Mouse (Mus musculus): ENCODE results near the gene Metap1. TPM values are rescaled to one million over a fixed set of nuclear protein-coding genes. Genes with fewer than 3 reads are reported as not detected.
A peak's percentile ranks its signal among the peaks of the same experiment; 100 is the strongest.
"Not testable (repeated sequence)": the region's sequence is repeated elsewhere in the genome, so short reads cannot be mapped to it uniquely, and the experiment has no call there.

The Metap1 gene
- polyA plus RNA-seq, 1 experiment = 63.5 TPM

DNA sequence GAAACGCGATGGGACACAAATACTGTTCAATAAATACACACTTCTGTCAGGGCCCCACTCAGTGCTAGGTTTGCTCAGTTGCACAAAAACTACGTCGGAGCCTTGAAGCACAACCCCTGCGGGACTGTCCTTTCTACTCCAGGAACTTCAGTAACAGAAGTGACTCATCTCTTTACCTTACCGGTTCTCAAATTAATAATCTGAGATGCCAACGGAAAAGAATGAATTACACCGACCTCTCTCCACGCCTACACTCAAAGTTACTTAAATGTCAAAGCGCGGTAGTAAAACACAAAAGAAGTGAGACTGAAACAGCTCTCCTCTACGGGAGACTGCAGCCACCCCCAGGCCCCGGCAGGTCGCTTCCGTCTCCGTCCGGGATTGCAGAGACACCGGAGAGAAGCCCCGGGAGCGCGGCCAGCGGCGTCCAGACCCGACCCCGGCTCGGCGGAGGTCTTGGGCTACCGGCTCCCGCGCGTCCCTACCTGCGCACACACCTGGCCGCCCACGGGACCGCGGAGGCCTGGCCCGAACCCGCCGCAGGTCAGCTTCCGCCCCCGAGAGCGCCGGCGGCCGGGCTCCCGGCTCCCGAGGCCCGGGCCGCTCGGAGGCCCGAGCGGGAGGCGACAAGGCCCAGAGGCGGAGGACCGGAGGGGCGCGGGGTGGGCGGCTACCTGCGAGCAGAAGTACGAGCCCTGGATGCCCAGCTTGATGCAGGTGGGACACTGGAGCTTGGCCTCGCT is 560 bp downstream of the Metap1 start:
- Histone ChIP-seq H3K27ac (ENCODE audit: insufficient read depth, low read length) (peak overlapping the region; percentile 7; the same call in 1 of the 2 replicates), H3K4me3 (ENCODE audit: insufficient read depth, low read length) (peak overlapping the region; percentile 100), H3K4me1 (ENCODE audit: control insufficient read depth, insufficient read depth, low read length) (no peaks in the 10 kb centered on the region; the same call in 1 of the 2 replicates)
- no peak for TF ChIP-seq POLR2A (IDR thresholded peaks at IDR 0.05; ENCODE audit: low read depth, low read length)
- no peak for TF ChIP-seq CTCF (IDR thresholded peaks at IDR 0.05; ENCODE audit: borderline replicate concordance, insufficient read depth, low read length)

DNA sequence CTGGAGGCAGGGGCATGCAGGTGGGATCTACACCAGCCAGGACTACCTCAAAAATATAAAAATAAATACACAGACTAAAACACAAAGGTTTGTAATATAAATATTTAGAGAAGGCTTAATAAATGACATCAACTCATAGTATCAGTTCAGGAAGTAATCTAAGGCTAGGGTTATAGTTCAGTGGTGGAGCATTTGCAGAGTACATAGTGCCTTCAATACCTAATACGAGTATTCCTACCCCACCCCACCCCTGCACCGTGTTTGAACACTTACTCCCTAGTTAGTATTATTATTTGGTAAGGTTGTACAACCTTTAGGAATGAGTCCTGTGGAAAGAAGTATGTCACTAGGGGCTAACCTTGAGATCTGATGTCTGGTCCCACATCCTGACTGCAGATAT is 6.1 kb downstream of the Metap1 start:
- TF ChIP-seq POLR2A (IDR thresholded peaks at IDR 0.05; ENCODE audit: low read depth, low read length) (no peak), CTCF (IDR thresholded peaks at IDR 0.05; ENCODE audit: borderline replicate concordance, insufficient read depth, low read length) (no peak)
- Histone ChIP-seq H3K27ac (ENCODE audit: insufficient read depth, low read length) (no peak overlapping the region), H3K4me1 (ENCODE audit: control insufficient read depth, insufficient read depth, low read length) (no peaks in the 10 kb centered on the region; the same call in 1 of the 2 replicates), H3K4me3 (ENCODE audit: insufficient read depth, low read length) (no peak overlapping the region)

DNA sequence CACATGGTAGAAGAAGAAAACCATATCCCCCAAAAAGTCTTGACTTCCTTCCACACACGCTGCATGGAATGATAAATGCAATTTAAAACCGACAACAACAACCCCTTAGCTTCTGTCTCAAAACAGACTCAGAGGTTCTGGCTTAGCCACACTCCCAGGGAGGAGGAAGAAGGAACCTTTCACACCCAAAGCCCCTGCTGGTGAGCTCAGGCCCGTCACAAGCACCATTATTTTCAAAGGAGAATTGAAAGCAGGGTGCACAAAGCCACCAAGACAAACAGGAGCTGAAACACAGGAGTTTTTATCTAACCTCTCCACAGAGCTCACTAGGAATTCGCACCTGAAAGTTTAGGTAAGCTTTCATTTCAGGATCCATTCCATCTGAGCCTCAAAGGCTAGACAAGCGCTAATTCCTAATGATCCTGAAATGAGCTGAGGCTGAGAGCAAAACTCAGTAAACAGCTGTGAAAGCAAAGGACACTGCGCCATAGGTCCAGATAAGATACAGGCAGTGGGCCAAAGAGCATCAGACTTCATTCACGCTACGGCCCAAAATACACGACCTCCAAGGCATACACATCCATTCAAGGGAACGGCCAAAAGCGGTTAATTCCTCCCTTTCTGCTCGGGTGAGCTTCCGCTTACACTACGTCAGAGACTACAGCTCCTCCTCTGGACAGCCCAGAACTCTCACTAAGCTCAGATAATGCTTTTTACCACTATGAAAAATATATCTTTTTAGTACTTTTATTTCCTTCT is 7.6 kb downstream of the Metap1 start:
- no peak for TF ChIP-seq POLR2A (IDR thresholded peaks at IDR 0.05; ENCODE audit: low read depth, low read length)
- no peak for TF ChIP-seq CTCF (IDR thresholded peaks at IDR 0.05; ENCODE audit: borderline replicate concordance, insufficient read depth, low read length)
- H3K27ac ChIP-seq (ENCODE audit: insufficient read depth, low read length) = no peak overlapping the region

DNA sequence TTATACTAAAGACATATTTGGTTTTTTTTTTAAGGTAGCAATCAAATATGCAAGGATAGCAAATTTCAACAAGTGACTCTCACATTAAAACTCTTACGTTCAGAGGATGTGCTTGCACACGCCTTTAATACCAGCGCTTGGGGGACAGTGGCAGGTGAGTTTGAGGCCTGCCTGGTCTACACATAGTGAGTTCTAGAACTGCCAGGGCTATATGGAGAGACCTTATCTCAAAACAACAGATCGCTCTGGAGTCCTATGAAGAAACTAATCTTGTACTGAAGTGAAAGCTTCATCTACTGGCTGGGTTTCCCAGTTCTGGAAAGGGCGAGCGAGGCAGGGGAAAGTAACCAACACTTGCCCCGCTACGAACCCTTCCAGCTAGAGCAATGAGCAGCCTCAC is 9.8 kb downstream of the Metap1 start:
- H3K4me1 ChIP-seq (ENCODE audit: control insufficient read depth, insufficient read depth, low read length) = no peaks in the 10 kb centered on the region; the same call in 1 of the 2 replicates
- no peak overlapping the region for H3K27ac ChIP-seq (ENCODE audit: insufficient read depth, low read length)
- TF ChIP-seq CTCF (IDR thresholded peaks at IDR 0.05; ENCODE audit: borderline replicate concordance, insufficient read depth, low read length) (no peak), POLR2A (IDR thresholded peaks at IDR 0.05; ENCODE audit: low read depth, low read length) (no peak)
- no peak overlapping the region for H3K4me3 ChIP-seq (ENCODE audit: insufficient read depth, low read length)

More for the DNA sequence above, 7.6 kb downstream of the Metap1 start:
- Histone ChIP-seq H3K4me1 (ENCODE audit: control insufficient read depth, insufficient read depth, low read length) (no peaks in the 10 kb centered on the region; the same call in 1 of the 2 replicates), H3K4me3 (ENCODE audit: insufficient read depth, low read length) (no peak overlapping the region)

DNA sequence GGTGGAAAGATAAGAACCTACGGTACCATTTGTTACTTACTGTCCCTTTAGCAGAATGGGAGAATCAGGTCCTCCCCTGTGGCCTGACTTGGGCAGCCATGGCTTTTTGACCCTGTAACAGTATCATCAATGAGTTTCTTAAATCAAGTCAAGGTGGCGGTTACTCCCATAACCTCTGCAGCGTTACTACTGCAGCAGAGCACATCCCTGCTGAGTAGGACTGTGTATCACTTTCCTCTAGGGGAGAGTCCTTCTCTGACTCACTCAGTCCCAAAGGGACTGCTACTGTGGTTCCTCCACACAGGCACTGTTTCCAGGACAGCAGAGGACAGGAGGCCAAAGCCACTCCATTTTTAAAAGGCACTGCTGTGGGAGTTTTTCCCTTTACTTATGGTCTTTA is 18.2 kb downstream of the Metap1 start:
- TF ChIP-seq CTCF (IDR thresholded peaks at IDR 0.05; ENCODE audit: borderline replicate concordance, insufficient read depth, low read length) (no peak), POLR2A (IDR thresholded peaks at IDR 0.05; ENCODE audit: low read depth, low read length) (no peak)
- H3K27ac ChIP-seq (ENCODE audit: insufficient read depth, low read length) = no peak overlapping the region
- H3K4me3 ChIP-seq (ENCODE audit: insufficient read depth, low read length) = no peak overlapping the region
- H3K4me1 ChIP-seq (ENCODE audit: control insufficient read depth, insufficient read depth, low read length) = no peaks in the 10 kb centered on the region

DNA sequence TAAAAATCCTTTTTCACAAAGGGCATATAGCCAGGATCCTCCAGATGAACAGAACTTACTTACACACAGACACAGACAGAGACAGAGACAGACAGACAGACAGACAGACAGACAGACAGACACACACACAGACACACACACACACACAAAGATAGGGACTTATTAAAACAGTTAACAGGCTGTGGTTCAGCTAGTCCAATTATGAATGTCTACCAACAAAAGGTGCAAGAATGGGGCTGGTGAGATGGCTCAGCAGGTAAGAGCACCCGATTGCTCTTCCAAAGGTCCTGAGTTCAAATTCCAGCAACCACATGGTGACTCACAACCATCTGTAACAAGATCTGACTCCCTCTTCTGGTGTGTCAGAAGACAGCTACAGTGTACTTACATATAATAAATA is 22.7 kb downstream of the Metap1 start:
- not testable (repeated sequence) for H3K27ac ChIP-seq (ENCODE audit: insufficient read depth, low read length); H3K4me3 ChIP-seq (ENCODE audit: insufficient read depth, low read length); H3K4me1 ChIP-seq (ENCODE audit: control insufficient read depth, insufficient read depth, low read length)

DNA sequence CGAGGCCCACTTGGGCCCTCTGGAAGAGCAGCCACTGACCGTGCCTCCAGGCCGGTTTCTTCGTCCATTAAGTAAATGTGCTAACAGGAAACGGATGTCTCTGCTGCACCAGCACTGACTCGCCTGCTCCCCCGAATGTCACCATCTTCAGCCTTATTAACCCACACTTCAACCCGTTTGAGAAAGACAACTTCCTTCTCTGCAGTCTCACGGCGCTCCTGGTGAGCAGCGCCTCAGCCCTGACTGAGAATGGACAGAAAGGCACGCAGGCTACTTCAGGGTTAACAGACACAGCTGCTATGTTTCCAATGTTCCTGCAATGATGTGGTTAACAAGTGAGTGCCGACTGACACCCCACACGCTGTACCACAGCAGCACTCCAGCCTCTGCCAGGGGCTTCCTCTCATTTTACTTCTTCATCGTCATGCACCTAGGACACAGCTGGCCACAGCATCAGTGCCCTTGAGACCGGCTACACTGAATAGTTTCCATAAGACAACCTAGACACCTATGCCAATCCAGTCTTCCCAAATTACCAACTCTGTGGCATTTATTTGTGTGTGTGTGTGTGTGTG is 24.7 kb downstream of the Metap1 start:
- TF ChIP-seq CTCF (IDR thresholded peaks at IDR 0.05; ENCODE audit: borderline replicate concordance, insufficient read depth, low read length) (no peak), POLR2A (IDR thresholded peaks at IDR 0.05; ENCODE audit: low read depth, low read length) (no peak)
- no peak overlapping the region for H3K4me3 ChIP-seq (ENCODE audit: insufficient read depth, low read length)
- no peak overlapping the region for H3K27ac ChIP-seq (ENCODE audit: insufficient read depth, low read length)
- H3K4me1 ChIP-seq (ENCODE audit: control insufficient read depth, insufficient read depth, low read length) = no peaks in the 10 kb centered on the region

DNA sequence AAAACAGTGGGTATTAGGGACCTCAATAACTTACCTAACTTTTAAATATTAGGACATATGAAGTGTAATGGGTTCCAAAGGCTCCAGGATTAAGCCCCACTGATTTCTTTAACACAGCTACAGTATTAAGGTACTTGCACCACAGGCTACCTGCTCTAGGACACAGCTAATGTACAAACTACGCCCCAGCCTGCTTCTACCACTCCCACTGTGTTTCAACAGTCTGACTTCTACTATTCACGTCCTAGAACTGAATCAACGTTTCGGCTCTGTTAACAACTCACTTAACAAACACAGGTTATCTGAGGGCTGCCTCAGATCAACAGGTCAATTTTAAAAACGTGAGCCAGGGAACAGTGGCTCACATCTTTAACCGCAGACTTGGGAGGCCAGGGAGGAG is 25.5 kb downstream of the Metap1 start:
- no peak for TF ChIP-seq CTCF (IDR thresholded peaks at IDR 0.05; ENCODE audit: borderline replicate concordance, insufficient read depth, low read length)
- no peak for TF ChIP-seq POLR2A (IDR thresholded peaks at IDR 0.05; ENCODE audit: low read depth, low read length)
- H3K27ac ChIP-seq (ENCODE audit: insufficient read depth, low read length) = no peak overlapping the region
- H3K4me1 ChIP-seq (ENCODE audit: control insufficient read depth, insufficient read depth, low read length) = no peaks in the 10 kb centered on the region
- H3K4me3 ChIP-seq (ENCODE audit: insufficient read depth, low read length) = no peak overlapping the region

DNA sequence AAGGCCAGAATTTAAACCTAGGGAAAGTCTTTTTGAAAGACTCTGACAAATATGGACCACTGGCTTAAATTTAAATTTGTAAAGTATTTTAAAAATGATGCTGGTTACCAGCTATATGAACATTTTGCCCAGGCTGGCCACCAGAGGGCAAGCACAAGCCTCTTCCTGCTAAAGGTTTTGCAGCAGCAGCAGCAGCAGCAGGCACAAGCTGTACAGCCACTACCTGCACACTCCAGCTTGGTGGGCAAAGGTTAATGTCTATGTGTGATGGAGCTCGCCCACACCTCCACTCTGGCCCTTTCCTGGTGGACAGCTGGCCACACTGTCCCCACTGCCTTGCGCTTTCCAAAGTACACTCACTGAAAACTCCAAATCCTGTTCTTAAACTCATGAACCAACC is 26.2 kb downstream of the Metap1 start:
- TF ChIP-seq CTCF (IDR thresholded peaks at IDR 0.05; ENCODE audit: borderline replicate concordance, insufficient read depth, low read length) = peak; percentile 42; the same call in 1 of the 2 replicates
- no peak for TF ChIP-seq POLR2A (IDR thresholded peaks at IDR 0.05; ENCODE audit: low read depth, low read length)
- H3K27ac ChIP-seq (ENCODE audit: insufficient read depth, low read length) = no peak overlapping the region
- H3K4me3 ChIP-seq (ENCODE audit: insufficient read depth, low read length) = no peak overlapping the region
- H3K4me1 ChIP-seq (ENCODE audit: control insufficient read depth, insufficient read depth, low read length) = no peaks in the 10 kb centered on the region

DNA sequence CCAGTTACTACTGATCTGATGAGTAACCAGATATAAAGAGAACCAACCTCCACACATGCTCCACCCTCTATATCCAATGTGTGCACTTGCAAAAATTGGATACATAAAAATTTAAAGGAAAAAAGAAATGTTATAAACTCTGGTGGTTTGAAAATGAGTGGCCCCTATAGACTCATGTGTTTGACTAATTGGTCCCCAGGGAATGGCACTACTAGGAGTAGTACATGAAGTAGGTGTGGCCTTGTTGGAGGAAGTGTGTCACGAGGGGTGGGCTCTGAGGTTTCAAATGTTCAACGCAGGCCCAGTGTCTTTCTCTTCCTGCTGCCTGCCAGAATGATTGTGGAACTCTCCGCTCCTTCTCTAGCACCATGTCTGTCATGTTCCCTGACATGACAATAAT is 27.5 kb downstream of the Metap1 start:
- no peak overlapping the region for H3K27ac ChIP-seq (ENCODE audit: insufficient read depth, low read length)
- TF ChIP-seq POLR2A (IDR thresholded peaks at IDR 0.05; ENCODE audit: low read depth, low read length) (no peak), CTCF (IDR thresholded peaks at IDR 0.05; ENCODE audit: borderline replicate concordance, insufficient read depth, low read length) (no peak)

More for the DNA sequence above, 27.5 kb downstream of the Metap1 start:
- Histone ChIP-seq H3K4me3 (ENCODE audit: insufficient read depth, low read length) (no peak overlapping the region), H3K4me1 (ENCODE audit: control insufficient read depth, insufficient read depth, low read length) (no peaks in the 10 kb centered on the region)

Data from embryonic fibroblast, embryonic 13.5 days (primary cell).